Mouse (Mus musculus): Measurements from ENCODE around the gene Ssmem1. TPM values are rescaled to one million over a fixed set of nuclear protein-coding genes. Genes with fewer than 3 reads are reported as not detected.

The Ssmem1 gene
- polyA plus RNA-seq, 1 experiment = not detected

DNA sequence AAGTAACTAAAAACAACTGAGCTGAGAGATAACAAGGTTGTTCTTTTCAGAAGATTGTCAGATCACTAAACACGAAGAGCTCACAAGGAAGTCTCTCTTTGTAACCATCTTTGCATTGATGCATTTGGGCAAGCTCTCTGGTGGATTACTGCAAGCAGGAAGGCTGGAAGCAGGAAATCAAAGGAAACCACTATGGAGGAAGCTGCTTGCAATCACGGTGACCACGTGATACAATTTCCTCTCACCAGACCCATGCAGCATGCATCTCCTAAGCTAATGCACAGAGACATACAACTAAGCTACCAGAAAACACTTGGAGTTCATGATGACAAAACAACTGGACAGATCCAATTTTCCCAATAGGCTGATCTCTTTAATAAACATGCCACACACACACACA is 10.6 kb upstream of the Ssmem1 start:
- TF ChIP-seq GATA1 (IDR thresholded peaks at IDR 0.05; ENCODE audit: low read length) = no peak

GRCm38 (mm10) chr6:30508824-30509223 is 825 bp upstream of the Ssmem1 start:
- no peak for TF ChIP-seq GATA1 (IDR thresholded peaks at IDR 0.05; ENCODE audit: low read length)

GRCm38 (mm10) chr6:30510291-30510690 is 642 bp downstream of the Ssmem1 start:
- TF ChIP-seq GATA1 (IDR thresholded peaks at IDR 0.05; ENCODE audit: low read length) = no peak

DNA sequence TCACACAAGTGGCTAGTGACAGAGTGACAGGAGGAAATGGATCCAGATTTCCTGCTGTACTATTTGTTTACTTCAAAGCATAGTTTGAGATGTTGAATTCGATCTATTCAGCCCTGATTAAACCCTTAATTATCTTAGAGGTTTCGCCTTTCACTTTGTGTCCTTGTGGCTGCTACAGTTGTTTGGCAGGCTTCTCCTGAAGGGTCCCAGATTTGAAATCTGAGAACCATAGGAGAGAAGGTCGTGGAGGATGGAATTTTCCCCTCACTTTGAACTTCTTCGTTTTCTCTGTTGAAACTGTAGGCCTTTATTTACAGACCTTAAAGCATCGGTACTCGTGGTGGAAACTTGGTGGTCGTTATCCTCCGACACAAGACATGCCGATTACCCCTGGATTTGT is 4.6 kb downstream of the Ssmem1 start:
- no peak for TF ChIP-seq GATA1 (IDR thresholded peaks at IDR 0.05; ENCODE audit: low read length)

- TF ChIP-seq GATA1 (IDR thresholded peaks at IDR 0.05; ENCODE audit: low read length) = no peak
Observed at GRCm38 (mm10) chr6:30520400-30520799, 10.8 kb downstream of the Ssmem1 start.

DNA sequence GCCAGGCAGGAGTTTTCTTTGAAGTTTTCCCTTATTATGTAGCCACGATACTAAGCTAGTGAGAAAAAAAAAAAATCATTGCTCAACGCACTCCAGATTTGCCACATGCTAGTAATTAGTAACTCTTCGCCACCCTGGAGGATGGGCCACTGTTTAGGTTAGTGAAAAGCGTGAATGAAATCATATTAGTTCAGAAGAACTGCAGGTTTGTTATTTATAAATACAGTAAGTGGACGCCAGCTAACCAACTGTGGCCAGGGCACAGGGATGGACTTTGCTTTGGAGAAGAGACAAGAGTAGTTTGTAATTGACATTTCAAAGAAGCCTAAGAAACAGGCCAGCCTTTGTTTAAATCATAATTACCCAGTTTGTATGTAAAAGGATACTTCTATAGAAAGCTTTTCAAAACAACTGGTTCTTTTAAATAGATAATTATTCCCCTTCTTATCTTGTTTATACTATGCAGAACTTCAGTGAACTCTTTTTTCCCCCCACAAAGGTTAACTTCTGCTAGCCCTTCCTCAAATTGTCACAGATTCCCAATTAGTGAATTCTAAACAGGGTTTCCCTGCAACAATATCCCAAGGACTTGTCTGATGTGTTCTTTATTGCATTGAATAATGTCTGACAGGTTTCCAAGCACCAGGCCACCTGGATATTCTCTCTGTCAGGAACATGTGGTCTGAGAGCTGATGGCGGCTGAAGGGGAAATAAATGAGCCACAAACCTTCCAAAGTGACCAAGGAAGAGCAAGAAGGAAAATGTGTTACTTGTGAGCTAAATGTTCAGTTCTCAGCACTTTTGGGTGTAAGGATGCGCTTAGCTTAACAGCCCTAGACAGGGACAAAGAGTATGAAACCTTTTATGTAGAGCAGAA is 16.0 kb downstream of the Ssmem1 start:
- no peak for TF ChIP-seq GATA1 (IDR thresholded peaks at IDR 0.05; ENCODE audit: low read length)

GRCm38 (mm10) chr6:30526586-30527515 is 17.2 kb downstream of the Ssmem1 start:
- no peak for TF ChIP-seq GATA1 (IDR thresholded peaks at IDR 0.05; ENCODE audit: low read length)

GRCm38 (mm10) chr6:30528800-30529199 is 19.2 kb downstream of the Ssmem1 start:
- no peak for TF ChIP-seq GATA1 (IDR thresholded peaks at IDR 0.05; ENCODE audit: low read length)

DNA sequence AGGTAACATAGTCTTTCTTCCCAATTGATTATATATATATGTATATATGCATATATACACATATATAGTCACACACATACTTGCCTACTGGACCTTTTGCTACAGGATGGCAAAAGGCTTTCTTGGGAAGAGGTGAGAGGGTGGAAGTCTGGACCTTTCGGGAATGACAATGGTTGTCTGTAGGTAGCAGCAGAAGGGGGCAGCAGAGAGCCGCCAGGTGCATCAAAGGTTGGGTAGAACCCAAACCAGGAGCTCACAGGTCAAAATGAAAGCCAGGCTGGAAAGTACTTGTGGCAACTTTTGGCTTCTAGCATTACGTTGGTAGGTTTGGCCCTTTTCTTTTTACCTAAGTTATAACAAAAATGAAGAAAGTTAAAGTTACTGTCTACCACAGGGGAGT is 25.7 kb downstream of the Ssmem1 start:
- TF ChIP-seq GATA1 (IDR thresholded peaks at IDR 0.05; ENCODE audit: low read length) = no peak

DNA sequence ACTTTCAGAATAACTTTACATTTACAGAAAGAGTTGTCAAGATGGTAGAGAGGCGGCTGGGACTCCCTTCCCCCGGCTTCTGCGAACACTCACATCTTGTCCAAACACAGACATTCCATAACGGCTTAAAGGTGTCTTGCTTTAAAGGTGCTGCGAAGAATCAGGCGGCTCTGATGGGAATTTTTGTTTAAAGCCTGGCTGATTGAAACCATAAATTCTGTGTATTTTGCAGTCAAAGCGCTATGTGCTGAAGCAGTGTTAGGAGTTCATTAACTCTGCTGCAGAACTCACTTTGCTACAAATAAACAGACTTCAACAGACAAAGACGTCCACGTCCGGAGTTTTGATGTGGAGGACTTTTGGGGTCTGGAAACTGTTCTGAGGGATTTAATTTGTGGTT is 28.6 kb downstream of the Ssmem1 start:
- TF ChIP-seq GATA1 (IDR thresholded peaks at IDR 0.05; ENCODE audit: low read length) = no peak

GRCm38 (mm10) chr6:30538800-30539199 is 29.2 kb downstream of the Ssmem1 start:
- no peak for TF ChIP-seq GATA1 (IDR thresholded peaks at IDR 0.05; ENCODE audit: low read length)

DNA sequence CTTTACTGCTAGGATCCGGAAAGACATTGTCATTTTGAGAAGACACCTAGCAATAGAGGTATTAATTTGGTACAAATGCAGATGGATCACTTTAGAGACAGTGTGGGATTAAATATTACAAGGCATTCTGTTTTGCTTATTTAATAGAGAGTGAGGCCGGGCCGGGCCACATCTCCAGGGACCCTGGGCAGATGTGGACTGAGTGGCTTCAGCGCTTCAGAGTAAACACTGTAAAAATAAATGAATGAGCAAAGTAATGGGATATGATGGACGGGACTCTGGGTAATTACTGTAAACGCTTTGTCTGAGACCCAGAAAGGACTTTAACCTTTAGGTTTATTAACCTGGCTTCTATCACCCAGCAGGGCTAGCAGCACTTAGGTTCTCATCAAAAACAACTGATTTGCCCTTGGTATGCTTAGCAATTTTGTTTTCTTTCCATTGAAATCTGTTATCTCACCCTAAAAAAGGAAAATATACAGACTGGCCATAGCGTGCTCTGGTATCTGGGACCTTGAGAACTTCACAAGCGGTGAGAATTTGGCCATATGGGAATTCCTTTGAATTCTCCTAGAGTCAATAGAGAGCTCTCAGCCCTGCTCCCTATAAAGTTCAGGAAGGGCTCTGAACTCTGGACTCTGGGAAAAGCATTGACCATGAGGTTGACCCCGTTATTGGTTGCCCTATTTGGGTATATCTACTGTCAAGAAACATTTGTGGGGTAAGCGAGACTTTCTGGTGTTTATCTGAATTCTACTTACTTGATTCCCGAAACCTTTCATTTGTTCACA is 31.6 kb downstream of the Ssmem1 start, which contains the start of gene Cpa2:
TSS of gene Cpa2 (plus strand) at position 574 of the 791 bp plus-strand sequence.
- TF ChIP-seq GATA1 (IDR thresholded peaks at IDR 0.05; ENCODE audit: low read length) = no peak

GRCm38 (mm10) chr6:30542277-30542676 is 32.6 kb downstream of the Ssmem1 start:
- no peak for TF ChIP-seq GATA1 (IDR thresholded peaks at IDR 0.05; ENCODE audit: low read length)

DNA sequence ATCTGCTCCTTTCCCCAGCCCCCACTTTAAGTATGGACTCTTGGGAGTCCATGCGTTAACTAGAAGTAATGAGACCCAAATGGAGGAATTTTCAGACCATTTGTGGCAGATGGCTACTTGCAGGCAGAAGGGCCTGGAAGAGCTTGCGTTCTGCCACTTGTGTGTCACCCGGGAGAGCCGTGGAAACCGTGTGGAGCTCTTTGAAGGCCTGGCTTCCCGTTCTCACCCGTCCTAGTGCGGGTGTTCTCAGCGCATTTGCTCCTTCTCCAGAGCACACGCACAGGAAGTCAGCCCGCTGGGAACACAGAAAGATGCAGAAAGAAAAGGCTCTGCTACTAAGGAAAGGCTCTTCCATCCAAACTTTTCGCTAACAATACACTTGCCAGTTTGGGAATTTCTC is 33.4 kb downstream of the Ssmem1 start:
- TF ChIP-seq GATA1 (IDR thresholded peaks at IDR 0.05; ENCODE audit: low read length) = no peak

DNA sequence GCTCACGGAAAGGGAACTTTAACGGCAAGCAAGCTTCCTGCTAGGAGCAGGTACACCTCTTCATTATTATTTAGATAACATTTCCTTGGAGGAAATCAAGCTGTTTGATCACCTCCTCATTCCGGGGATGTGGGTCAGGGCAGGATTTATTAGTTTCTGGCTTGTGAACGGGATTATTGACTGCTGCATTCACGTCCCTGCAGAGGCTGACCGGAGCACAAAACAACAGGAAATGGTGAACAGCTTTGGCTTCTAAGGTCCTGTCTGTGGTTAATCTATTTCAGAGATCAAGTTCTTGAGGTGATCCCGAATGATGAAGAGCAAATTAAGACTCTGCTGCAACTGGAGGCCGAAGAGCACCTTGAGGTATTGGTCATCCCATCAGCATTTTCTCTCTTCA is 34.2 kb downstream of the Ssmem1 start:
- no peak for TF ChIP-seq GATA1 (IDR thresholded peaks at IDR 0.05; ENCODE audit: low read length)
